Mouse (Mus musculus) mouse trophoblast stem cell (cell line): Measurements from ENCODE around the gene Ak3.
"Not testable (repeated sequence)": the region's sequence is repeated elsewhere in the genome, so short reads cannot be mapped to it uniquely, and the experiment has no call there.

ENCODE experiments used
- in situ Hi-C, 2 experiments: fragments of 300-500 bp; cut with MseI, MboI; formaldehyde crosslinking; loops; 2 replicates in 1 of 2; 3 replicates in 1 of 2; pipeline ENCODE4 v1.15.1; 2025

Gene Ak3

GRCm38 (mm10) chr19:29045369-29045768 is 2.4 kb downstream of the Ak3 start:
- in situ Hi-C loops: no loop called here

GRCm38 (mm10) chr19:29044353-29044768 is 3.4 kb downstream of the Ak3 start:
- in situ Hi-C loops: no loop called here

DNA sequence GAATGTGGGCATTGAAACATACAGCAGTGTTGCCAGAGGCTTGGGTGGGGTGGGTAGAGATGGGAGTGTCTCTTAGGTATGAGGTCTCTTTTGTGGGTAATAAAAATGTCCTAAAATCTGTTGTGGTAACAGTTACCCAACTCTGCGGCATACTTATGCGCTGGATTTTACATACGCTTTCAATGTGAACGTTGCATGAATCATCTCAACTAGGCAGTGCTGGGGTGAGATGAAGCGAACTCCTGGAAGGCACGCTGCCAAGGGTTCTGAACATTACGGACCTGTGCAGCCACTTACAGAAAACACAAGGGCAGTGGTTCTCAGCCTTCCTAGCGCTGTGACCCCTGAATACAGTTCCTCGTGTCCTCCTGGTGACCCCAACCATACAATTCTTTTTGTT is 5.1 kb downstream of the Ak3 start:
- in situ Hi-C loops: no loop called here

- in situ Hi-C loops: no loop called here
Observed at GRCm38 (mm10) chr19:29042143-29042542, 5.6 kb downstream of the Ak3 start.

- in situ Hi-C loops: no loop called here
Observed at GRCm38 (mm10) chr19:29040206-29040605, 7.6 kb downstream of the Ak3 start.

DNA sequence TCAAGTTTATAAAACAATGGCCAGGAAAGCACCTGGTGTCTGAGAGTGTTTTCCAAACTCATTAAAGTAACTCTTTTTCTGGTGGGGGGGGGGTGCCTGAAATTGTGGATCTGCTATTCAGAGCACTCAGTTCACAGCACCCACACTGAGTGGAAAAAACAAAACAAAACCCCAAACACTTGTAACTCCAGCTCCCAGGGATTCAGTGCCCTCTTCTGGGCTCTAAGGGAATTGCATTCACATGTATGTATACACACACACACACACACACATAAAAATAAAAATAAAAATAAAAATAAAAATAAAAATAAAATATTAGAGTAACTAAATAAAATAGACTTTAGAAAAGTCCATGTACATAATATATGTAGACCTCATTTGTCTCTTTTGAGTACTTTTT is 8.4 kb downstream of the Ak3 start:
- in situ Hi-C loops: no loop called here

DNA sequence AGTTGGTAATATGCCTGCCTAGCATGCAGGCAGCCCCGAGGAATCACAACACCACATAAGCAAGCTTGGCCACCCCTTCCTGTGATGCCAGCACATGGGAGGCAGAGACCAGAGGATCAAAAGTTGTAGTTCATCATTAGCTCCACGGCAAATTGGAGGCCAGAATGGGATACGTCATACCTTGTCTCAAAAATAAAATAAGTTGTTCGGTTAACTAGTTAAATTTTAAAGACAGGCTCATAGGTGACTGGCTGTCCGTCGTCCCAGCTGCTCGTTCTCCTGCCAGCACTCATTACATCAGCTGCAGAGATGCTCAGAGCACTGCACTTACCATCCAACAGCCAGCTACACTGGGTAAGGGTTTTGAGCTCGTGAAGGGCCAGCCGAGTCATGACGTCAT is 10.2 kb downstream of the Ak3 start:
- in situ Hi-C loops: no loop called here

- in situ Hi-C loops: no loop called here
Observed at GRCm38 (mm10) chr19:29037026-29037425, 10.7 kb downstream of the Ak3 start.

DNA sequence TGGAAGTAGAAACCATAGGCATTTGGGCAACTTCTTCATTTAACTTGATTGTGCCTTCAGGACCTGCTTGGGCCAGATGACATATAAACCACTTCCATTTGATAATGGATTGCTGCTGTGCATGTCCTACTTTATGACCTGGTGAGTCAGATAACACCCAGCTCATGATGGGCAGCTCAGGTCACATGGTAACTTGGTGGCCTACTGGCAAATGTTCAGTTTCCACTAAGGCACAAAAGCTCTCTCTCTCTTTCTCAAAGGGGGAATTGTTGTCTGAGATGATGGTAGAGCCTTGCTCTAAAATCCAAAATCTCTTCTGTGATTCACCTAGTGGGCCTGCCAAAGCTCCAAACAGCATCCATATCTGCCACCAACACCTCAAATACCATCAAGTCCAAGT is 15.1 kb downstream of the Ak3 start:
- in situ Hi-C loops: no loop called here

DNA sequence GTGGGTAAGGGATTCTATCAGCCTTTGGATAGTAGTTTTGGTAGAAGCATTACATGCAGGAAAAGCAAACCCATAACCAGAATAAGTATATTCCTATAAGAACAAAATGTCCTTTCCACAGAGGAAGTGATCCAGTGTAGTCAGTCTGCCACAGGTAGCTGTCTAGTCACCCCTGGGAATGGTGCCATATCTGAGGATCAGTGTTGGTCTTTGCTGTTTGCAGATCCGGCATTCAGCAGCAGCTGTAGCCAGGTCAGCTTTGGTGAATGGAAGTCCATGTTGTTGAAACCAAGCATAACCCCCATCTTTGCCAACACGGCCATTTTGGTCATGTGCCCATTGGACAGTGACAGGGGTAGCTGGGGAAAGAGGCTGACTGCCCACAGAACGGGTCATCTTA is 16.0 kb downstream of the Ak3 start:
- in situ Hi-C loops: no loop called here

GRCm38 (mm10) chr19:29024391-29024947 is 23.3 kb downstream of the Ak3 start:
- in situ Hi-C loops: no loop called here

DNA sequence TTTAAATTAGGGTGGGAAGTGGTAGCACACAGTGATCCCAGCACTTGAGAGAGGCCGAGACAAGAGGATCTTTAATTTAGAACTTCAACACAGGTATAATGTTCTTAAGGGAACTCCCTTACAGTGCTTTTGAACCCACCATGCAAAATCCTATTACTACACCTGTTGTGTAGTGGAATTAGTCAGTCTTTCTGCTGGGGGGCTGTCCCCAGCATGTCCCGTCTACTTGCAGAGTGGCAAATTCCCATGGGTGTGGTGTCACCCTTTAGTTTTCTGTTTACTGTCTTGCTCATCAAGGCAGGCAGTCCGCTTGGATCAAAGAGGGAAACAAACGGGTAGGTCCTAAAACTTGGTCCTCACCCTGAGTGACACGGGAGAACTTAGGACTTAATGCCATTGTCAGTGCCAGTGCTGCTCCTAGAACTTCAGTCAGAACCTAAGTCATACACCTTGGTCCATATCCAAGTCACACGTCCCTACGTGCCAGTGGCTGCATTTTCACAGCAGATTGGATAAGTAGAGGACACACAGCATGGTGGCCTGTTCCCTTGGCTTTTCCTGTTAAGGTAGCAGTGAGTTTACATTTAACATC is 25.9 kb downstream of the Ak3 start:
- in situ Hi-C loops: no loop called here

DNA sequence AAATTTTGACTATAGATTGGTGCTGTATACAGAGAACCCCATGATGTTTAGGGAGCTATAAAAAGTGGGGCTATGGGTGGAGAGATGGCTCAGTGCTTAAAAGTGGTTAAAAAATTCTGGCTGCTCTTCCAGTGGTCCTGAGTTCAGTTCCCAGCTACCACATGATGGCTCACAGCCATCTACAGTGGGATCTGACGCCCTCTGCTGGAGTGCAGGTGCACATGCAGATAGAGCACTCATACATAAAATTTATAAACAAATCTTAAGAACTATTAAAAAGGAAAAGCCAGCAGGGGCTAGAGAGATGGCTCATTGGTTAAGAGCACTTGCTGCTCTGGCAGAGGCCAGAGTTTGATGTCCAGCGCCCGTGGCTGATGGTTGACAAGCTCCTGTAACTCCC is 28.1 kb downstream of the Ak3 start:
- in situ Hi-C loops: no loop called here

- in situ Hi-C loops: no loop called here
Observed at GRCm38 (mm10) chr19:29016786-29017185, 31.0 kb downstream of the Ak3 start.

GRCm38 (mm10) chr19:29016204-29016765 is 31.5 kb downstream of the Ak3 start:
- in situ Hi-C loops: no loop called here

DNA sequence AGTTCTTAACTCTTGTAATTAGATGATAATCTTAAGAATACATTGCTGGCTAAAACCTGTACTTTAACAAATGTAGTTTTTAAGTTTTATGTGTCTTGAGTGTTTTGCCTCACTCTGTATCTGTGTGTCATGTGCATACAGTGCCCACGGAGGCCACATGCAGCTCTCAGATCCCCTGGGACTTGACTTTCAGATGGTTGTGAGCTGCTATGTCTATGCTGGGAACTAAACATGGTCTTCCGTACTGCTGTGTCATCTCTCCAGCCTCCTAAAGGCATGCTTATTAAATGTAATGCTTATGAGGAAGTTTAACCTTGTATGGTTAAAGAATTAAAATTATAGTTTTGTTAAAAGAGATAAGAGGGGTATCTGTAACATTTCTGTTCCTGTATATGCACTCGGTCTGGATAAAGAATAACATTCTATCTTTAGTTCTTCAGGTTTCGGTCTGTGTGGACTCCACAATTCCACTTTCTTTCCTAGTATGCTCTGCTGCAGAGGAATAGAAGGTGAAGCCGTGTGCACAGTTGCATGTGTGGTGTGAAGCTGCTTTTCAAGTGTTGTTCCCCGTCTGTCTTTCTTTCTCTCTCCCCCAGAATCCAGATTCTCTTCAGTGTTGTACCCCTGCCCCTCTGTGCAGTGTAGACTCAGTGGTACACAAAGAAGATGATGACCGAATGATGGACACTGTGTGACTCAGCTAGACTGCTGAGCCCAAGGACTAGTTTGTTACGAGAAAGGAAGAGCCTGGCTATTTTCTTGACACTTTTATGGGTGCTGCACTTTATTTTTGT is 32.2 kb downstream of the Ak3 start:
- in situ Hi-C loops: no loop called here

GRCm38 (mm10) chr19:29014466-29015055 is 33.2 kb downstream of the Ak3 start:
- in situ Hi-C loops: no loop called here

- in situ Hi-C loops: no loop called here
Observed at GRCm38 (mm10) chr19:29011355-29011990, 36.3 kb downstream of the Ak3 start.

DNA sequence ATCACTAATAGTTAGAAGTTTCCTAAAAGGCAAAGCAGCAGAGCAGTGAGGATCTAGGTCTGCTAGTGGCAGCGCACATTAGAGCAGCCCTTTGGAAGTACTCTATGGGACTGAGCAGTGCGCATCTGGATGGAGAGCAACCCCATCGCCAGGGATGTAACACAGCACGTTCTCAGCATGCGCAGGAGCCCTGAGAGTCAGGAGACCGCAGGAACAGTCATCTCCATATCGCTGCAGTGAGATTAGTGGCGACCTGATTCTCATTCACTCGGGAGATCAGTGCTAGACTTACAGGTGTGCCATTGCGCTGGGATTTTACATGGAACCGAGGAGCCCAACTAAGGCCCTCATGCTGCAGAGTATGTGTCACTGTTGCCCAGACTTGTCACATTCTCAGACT is 38.7 kb downstream of the Ak3 start:
- in situ Hi-C loops: no loop called here

DNA sequence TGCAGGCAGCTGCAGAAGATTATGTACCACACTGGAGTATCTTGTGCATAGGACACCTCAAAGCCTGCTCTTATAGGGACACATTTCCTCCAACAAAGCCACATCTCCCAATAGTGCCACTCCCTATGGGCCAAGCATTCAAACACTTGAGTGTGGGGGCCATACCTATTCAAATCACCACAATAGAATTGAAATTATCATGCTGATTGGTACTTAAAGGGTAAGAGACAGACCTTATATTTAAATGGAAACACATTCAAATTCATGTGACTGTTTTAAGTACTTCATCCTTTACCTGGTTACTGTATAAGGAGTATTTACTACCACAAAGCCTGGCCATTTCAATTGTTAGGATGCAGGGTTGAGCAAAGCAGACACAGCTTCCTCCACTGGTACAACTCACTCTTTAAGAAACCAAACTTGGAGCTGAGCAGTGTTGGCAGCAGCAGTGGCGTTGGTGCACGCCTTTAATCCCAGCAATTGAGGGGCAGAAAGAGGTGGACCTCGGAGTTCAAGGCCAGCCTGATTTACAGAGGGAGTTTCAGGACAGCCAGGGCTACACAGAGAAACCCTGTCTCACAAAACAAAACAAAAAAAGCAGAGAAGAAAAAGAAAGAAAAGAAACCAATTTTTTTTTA is 39.6 kb downstream of the Ak3 start:
- in situ Hi-C loops: no loop called here

GRCm38 (mm10) chr19:29000321-29000720 is 47.4 kb downstream of the Ak3 start:
- in situ Hi-C loops: not testable (repeated sequence)
